Mouse (Mus musculus): ENCODE measurements at regions not wholly inside any gene's neighbourhood (a gene's known extent, or its start where the extent isn't known, plus 50 kb on each side); places are given as distances from the start of the nearest gene placed in this dataset.

- no peak for DNase-seq (ENCODE audit: low spot score)
Measured at GRCm38 (mm10) chr13:39127942-39128341, 167.3 kb upstream of the Slc35b3 start.

- no peak for DNase-seq (ENCODE audit: low spot score)
Measured at GRCm38 (mm10) chr13:39092058-39092457, 131.4 kb upstream of the Slc35b3 start.

- DNase-seq (ENCODE audit: low spot score), result peak; percentile 9
Measured at GRCm38 (mm10) chr13:39084544-39084943, 123.9 kb upstream of the Slc35b3 start.

- DNase-seq (ENCODE audit: low spot score), result peak; percentile 7
Measured at GRCm38 (mm10) chr13:39074211-39074610, 113.5 kb upstream of the Slc35b3 start.

- DNase-seq (ENCODE audit: low spot score), result peak; percentile 53
Measured at GRCm38 (mm10) chr13:39032263-39032662, 71.6 kb upstream of the Slc35b3 start.

GRCm38 (mm10) chr13:39020168-39020567 lies 59.5 kb upstream of the Slc35b3 start:
- DNase-seq (ENCODE audit: low spot score), result no peak

GRCm38 (mm10) chr13:39011696-39012095 lies 51.0 kb upstream of the Slc35b3 start:
- DNase-seq (ENCODE audit: low spot score), result peak; percentile 91
